Mouse (Mus musculus): Measurements from ENCODE around the gene Prl. TPM values are rescaled to one million over a fixed set of nuclear protein-coding genes. Genes with fewer than 3 reads are reported as not detected.
A peak's percentile ranks its signal among the peaks of the same experiment; 100 is the strongest.
"Not testable (repeated sequence)": the region's sequence is repeated elsewhere in the genome, so short reads cannot be mapped to it uniquely, and the experiment has no call there.

Prl gene
- not detected in 2 replicates for polyA plus RNA-seq (2015; fragmentation: Nextera tagmentation; extraction: Ambion mirVana)

DNA sequence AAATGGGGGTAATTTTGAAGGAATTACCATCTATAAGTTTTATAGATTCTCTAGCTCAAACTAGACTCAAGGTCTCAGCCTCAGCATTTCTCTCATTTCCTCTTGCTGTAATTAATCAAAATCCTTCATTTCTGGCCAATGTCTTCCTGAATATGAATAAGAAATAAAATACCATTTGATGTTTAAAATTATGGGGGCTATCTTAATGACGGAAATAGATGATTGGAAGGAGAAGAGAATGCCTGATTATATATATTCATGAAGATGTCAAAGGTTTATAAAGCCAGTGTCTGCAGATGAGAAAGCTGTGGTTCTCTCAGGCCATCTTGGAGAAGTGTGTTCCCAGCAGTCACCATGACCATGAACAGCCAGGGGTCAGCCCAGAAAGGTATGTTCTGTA lies at the start of gene Prl:
Gene Prl, plus strand, starts transcription at position 301 of the 400 bp plus-strand sequence.
- Histone ChIP-seq H3K9ac (no peak within 1 kb of the TSS), H3K36me3 (no peaks in the 10 kb centered on the region), H3K4me3 (no peak within 1 kb of the TSS), H3K9me3 (no peaks in the 10 kb centered on the region), H3K4me2 (no peak within 1 kb of the TSS), H3K4me1 (no peaks in the 10 kb centered on the region), H3K27ac (no peak within 1 kb of the TSS), H3K27me3 (no peaks in the 10 kb centered on the region)
- 94% methylated on average over 1 of the region's 1 CpGs for WGBS
- no peak for ATAC-seq (ENCODE audit: insufficient number of reproducible peaks, low FRiP score, low TSS enrichment, low read depth)

GRCm38 (mm10) chr13:27026614-27027013 lies 30.8 kb upstream of the Prl start:
- H3K4me2 ChIP-seq, result no peak overlapping the region
- WGBS, result 67% methylated on average over 1 of the region's 1 CpGs
- H3K27ac ChIP-seq, result no peak overlapping the region
- no peaks in the 10 kb centered on the region for H3K9me3 ChIP-seq
- ATAC-seq (ENCODE audit: insufficient number of reproducible peaks, low FRiP score, low TSS enrichment, low read depth), result no peak
- H3K27me3 ChIP-seq, result no peaks in the 10 kb centered on the region
- no peak overlapping the region for H3K9ac ChIP-seq
- no peaks in the 10 kb centered on the region for H3K36me3 ChIP-seq
- no peak overlapping the region for H3K4me3 ChIP-seq
- H3K4me1 ChIP-seq, result peaks cover 8% of the 10 kb centered on the region

DNA sequence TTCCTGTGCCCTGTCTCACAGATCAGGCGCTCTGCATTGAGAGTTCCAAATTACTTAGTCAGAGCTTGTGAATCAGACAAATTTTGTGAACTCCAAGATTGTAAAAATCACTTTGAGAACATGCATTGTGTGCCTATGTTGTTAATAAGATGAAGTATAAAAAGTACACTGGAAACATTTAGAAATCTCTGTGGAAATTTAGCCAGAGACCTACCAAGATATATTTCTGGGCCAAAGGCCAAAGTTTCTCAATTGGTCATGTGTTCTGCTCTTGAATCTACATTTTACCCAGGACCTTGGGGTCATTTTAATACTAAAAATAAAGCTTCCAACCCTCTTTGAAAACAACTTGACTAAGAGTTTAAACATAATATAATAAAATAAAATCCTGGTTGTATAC lies 30.0 kb upstream of the Prl start:
- Histone ChIP-seq H3K4me3 (no peak overlapping the region), H3K36me3 (no peaks in the 10 kb centered on the region), H3K9me3 (no peaks in the 10 kb centered on the region), H3K4me1 (peaks cover 8% of the 10 kb centered on the region), H3K9ac (no peak overlapping the region), H3K27me3 (no peaks in the 10 kb centered on the region), H3K27ac (no peak overlapping the region), H3K4me2 (no peak overlapping the region)
- no peak for ATAC-seq (ENCODE audit: insufficient number of reproducible peaks, low FRiP score, low TSS enrichment, low read depth)
- WGBS, result 60% methylated on average over 1 of the region's 1 CpGs

DNA sequence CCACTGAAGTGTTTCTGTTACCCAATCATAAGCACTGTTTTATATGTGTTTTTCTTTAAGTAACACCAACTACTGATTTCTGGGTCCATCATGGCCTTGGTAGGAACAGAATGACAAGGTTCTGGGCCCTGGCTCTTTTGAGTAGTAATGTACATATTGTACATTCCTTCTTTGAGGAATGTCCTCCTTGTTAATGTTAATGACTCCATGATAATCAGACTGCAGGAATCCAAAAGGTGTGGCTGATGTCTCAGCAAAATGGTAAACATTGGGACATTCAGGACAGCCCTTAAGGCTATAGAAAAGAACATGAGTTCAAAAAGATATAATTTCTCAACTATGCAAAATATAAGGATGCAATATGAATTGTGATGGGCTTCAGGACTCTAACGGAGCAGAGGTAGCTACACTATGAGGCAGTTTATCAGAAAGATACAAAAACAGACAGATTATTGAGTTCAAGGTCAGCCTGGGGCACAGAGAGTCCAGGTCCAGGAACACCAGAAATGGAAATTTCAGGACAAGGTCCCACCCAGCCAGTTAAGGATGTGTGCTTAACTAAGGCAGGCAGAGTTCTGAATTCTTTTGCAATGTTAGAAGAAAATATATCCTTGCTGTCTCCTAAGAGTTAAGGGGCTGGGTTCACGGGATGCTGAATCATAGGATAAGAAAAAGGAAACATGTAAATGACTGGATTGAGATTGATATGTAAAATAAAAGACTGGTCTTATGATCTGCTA lies 28.7 kb upstream of the Prl start:
- ATAC-seq (ENCODE audit: insufficient number of reproducible peaks, low FRiP score, low TSS enrichment, low read depth), result no peak

DNA sequence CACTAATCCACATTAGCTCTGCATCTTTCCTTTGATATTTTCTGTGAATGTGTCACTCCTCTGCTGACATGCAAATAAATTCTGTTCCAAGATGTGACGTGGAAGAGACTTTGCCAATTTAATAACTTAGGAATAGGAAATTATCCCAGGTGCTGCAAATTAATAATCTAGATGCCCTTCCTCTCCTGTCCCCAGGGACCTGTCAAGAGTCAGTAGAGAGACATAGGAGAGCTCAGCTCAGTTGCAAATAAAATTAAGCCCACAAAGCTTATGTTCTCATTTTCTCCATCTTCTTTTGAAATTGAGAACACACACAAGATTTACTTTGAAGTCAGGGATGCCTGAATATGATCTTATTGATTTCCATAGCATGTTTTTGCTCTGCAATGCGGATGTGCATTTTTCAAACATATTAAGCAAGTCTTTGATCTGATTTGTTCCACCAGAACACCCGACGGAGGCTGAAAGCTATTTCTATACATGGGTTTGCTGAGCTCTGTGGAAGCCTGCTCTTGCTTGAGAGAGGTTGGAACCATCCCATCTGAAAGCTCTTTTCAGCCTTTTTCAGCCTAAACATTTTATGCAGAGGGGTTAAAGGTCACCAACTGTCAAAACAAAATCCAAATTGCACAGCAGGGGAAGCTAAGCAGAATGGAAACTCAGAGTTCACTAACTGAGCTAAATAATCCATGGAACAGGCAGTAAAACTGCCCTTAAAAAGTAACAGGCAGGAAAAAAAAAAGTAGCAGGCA lies 26.1 kb upstream of the Prl start:
- WGBS, result 16% methylated on average over 4 of the region's 4 CpGs
- peak overlapping the region; percentile 43 for H3K27ac ChIP-seq
- ATAC-seq (ENCODE audit: insufficient number of reproducible peaks, low FRiP score, low TSS enrichment, low read depth), result no peak

More for the DNA sequence above, 28.7 kb upstream of the Prl start:
- H3K27me3 ChIP-seq, result no peaks in the 10 kb centered on the region
- no peak overlapping the region for H3K4me2 ChIP-seq
- H3K4me3 ChIP-seq, result no peak overlapping the region
- H3K27ac ChIP-seq, result no peak overlapping the region
- peaks cover 8% of the 10 kb centered on the region for H3K4me1 ChIP-seq
- WGBS, result 94% methylated on average over 2 of the region's 2 CpGs
- no peaks in the 10 kb centered on the region for H3K36me3 ChIP-seq
- no peaks in the 10 kb centered on the region for H3K9me3 ChIP-seq
- no peak overlapping the region for H3K9ac ChIP-seq

GRCm38 (mm10) chr13:27031853-27032240 lies 25.5 kb upstream of the Prl start:
- Histone ChIP-seq H3K9ac (no peak overlapping the region), H3K4me1 (peaks cover 8% of the 10 kb centered on the region), H3K27me3 (no peaks in the 10 kb centered on the region), H3K4me2 (no peak overlapping the region), H3K9me3 (no peaks in the 10 kb centered on the region), H3K27ac (peak overlapping the region; percentile 47), H3K4me3 (no peak overlapping the region), H3K36me3 (no peaks in the 10 kb centered on the region)
- 63% methylated on average over 1 of the region's 1 CpGs for WGBS
- ATAC-seq (ENCODE audit: insufficient number of reproducible peaks, low FRiP score, low TSS enrichment, low read depth), result no peak

More for the DNA sequence above, 26.1 kb upstream of the Prl start:
- Histone ChIP-seq H3K27me3 (no peaks in the 10 kb centered on the region), H3K9ac (no peak overlapping the region), H3K4me1 (peaks cover 8% of the 10 kb centered on the region), H3K4me2 (no peak overlapping the region), H3K36me3 (no peaks in the 10 kb centered on the region), H3K9me3 (no peaks in the 10 kb centered on the region), H3K4me3 (no peak overlapping the region)

DNA sequence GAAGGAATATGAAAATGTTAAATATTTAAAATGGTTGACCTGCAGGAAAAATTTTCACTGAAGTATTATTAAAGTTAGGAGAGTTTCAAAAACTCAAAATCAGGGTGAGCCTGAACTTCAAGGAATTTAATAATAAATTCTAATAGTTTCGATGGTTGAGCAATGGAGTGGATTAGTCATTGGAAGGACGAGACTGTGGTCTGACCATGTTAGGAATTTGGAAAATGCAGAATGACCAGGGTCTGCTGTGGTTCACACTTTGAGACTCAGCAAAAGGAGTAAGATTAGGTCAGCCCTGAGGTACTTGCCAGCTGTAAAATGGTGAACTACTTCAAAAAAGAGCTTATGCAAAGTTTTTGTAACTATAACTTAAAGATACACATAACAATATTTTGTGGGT lies 24.4 kb upstream of the Prl start:
- Histone ChIP-seq H3K27ac (no peak overlapping the region), H3K9me3 (no peaks in the 10 kb centered on the region), H3K36me3 (no peaks in the 10 kb centered on the region), H3K9ac (no peak overlapping the region), H3K4me3 (no peak overlapping the region), H3K4me2 (no peak overlapping the region), H3K27me3 (no peaks in the 10 kb centered on the region), H3K4me1 (peaks cover 8% of the 10 kb centered on the region)
- no peak for ATAC-seq (ENCODE audit: insufficient number of reproducible peaks, low FRiP score, low TSS enrichment, low read depth)
- WGBS, result 73% methylated on average over 2 of the region's 2 CpGs

GRCm38 (mm10) chr13:27042185-27042584 lies 15.2 kb upstream of the Prl start:
- H3K9me3 ChIP-seq, result no peaks in the 10 kb centered on the region
- no peaks in the 10 kb centered on the region for H3K36me3 ChIP-seq
- H3K27me3 ChIP-seq, result no peaks in the 10 kb centered on the region
- no peak overlapping the region for H3K4me3 ChIP-seq
- no peak for ATAC-seq (ENCODE audit: insufficient number of reproducible peaks, low FRiP score, low TSS enrichment, low read depth)
- no peak overlapping the region for H3K4me2 ChIP-seq
- no peaks in the 10 kb centered on the region for H3K4me1 ChIP-seq
- 77% methylated on average over 2 of the region's 2 CpGs for WGBS
- no peak overlapping the region for H3K27ac ChIP-seq
- no peak overlapping the region for H3K9ac ChIP-seq

GRCm38 (mm10) chr13:27043326-27043725 lies 14.0 kb upstream of the Prl start:
- Histone ChIP-seq H3K4me1 (no peaks in the 10 kb centered on the region), H3K4me3 (no peak overlapping the region), H3K36me3 (no peaks in the 10 kb centered on the region), H3K9ac (no peak overlapping the region), H3K4me2 (no peak overlapping the region), H3K9me3 (no peaks in the 10 kb centered on the region), H3K27ac (no peak overlapping the region), H3K27me3 (no peaks in the 10 kb centered on the region)
- ATAC-seq (ENCODE audit: insufficient number of reproducible peaks, low FRiP score, low TSS enrichment, low read depth), result no peak
- 83% methylated on average over 1 of the region's 1 CpGs for WGBS

GRCm38 (mm10) chr13:27059177-27059576 lies 1.8 kb downstream of the Prl start:
- Histone ChIP-seq H3K9ac (no peak overlapping the region), H3K4me1 (no peaks in the 10 kb centered on the region), H3K27ac (no peak overlapping the region), H3K36me3 (no peaks in the 10 kb centered on the region), H3K4me2 (no peak overlapping the region), H3K4me3 (no peak overlapping the region), H3K27me3 (no peaks in the 10 kb centered on the region), H3K9me3 (no peaks in the 10 kb centered on the region)
- whole genome bisulfite sequencing, result 86% methylated on average over 7 of the region's 7 CpGs
- ATAC-seq (ENCODE audit: insufficient number of reproducible peaks, low FRiP score, low TSS enrichment, low read depth), result no peak

DNA sequence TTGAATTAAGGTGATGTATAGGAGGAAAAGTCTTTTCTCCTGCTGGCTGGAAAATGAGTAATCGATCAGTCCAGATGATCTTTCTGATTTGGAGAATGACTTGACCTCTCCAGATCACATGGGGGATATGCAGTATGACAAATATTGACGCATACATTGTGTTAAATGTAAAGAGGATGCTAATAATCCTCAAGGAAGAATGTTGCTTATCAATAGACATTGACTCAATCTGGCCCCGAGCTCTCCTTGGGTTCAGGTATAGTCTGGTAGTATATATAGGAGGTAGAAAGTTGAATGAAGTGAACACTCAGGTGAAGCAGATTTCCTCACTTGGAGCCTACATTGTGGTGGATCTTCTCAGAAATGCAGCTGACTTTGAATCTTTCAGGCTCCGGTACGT lies 36.5 kb downstream of the Prl start, which contains the start of gene Prl3d1:
Gene Prl3d1, plus strand, starts transcription at position 301 of the 400 bp plus-strand sequence.
- WGBS, result 89% methylated on average over 5 of the region's 5 CpGs
- not testable (repeated sequence) for ATAC-seq (ENCODE audit: insufficient number of reproducible peaks, low FRiP score, low TSS enrichment, low read depth)

More for the DNA sequence above, 36.5 kb downstream of the Prl start, which contains the start of gene Prl3d1:
- not testable (repeated sequence) for H3K9ac ChIP-seq, H3K4me2 ChIP-seq, H3K36me3 ChIP-seq, H3K9me3 ChIP-seq, H3K27ac ChIP-seq, H3K4me3 ChIP-seq, H3K27me3 ChIP-seq, H3K4me1 ChIP-seq

Measured in limb, embryonic 15.5 days (tissue).